Mouse (Mus musculus) megakaryocyte-erythroid progenitor cell, adult 5-6 weeks (primary cell): ENCODE results near the gene Cd164. TPM values are rescaled to one million over a fixed set of nuclear protein-coding genes. Genes with fewer than 3 reads are reported as not detected.

Source experiments
- ATAC-seq: replicated peaks from 2 replicates; pipeline ENCODE4 v1.8.0; 2016; ENCODE audit warnings: mild to moderate bottlenecking, inconsistent platforms; ENCODE audit not compliant: severe bottlenecking, poor library complexity, low FRiP score, low TSS enrichment
- total RNA-seq, 2 experiments: library from RNA; stranded (forward) in 1 of 2; stranded (reverse) in 1 of 2; fragments of 200-1000, 215-1000 nt in 1 of 2; fragments of >200 nt in 1 of 2; fragmentation: Nextera tagmentation in 1 of 2; gene quantifications; 2 replicates each; pipeline ENCODE4 v1.2.3; 2014 to 2017

The Cd164 gene
- total RNA-seq, 2 experiments from 2014 or later, result 96.6 to 100 TPM

DNA sequence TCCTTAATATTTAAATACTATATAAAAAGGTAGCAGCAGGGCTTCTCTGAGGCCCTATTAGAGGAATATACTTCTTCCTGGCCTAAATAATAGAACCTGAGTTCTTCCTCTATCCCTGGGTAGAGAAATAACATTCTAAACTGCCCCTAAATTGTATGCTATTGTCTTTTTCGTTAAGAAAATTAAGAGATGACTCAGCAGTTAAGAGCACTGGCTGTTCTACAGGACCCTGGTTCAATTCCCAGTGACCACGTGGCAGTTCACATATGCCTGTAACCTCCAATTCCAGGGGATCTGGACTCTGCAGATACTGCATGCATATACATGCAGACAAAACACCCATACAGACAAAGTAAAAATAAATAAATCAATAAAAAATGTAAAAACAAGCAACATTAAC, 24.6 kb downstream of the Cd164 start:
- no peak for ATAC-seq

DNA sequence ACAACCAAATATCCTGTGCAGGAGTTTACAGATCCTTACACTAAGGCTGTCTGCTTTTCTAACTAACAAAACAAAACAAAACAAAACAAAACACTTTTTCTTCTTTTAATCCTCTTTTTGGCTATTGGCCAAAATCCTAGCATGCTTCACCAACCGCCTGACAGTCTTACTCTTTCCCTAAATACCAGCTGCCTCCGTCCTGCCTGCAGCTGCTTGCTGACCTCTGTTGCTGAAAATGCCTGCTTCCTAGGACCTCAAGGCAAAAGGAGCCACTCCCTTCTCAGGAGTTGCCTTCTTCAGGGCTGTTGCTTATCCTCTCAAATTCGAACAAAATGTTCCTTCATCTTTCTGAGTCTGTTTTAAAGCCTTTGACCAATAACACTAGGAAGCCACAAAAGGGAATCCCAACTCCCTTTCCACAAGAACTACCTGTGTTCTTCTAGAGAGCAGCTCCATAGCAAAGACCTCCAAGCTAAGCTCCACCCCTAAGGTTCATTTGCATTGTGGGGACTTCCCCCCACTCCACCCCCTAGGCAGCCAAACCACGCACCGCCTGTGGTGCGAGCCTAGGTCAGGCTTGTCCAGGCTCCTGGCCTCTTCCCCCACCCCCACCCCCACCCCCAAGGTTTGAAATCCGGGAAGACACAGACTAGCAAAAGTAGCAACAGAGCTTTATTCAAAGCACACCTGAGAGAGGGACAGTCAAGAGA, 25.4 kb downstream of the Cd164 start:
- peak; percentile 89 for ATAC-seq

DNA sequence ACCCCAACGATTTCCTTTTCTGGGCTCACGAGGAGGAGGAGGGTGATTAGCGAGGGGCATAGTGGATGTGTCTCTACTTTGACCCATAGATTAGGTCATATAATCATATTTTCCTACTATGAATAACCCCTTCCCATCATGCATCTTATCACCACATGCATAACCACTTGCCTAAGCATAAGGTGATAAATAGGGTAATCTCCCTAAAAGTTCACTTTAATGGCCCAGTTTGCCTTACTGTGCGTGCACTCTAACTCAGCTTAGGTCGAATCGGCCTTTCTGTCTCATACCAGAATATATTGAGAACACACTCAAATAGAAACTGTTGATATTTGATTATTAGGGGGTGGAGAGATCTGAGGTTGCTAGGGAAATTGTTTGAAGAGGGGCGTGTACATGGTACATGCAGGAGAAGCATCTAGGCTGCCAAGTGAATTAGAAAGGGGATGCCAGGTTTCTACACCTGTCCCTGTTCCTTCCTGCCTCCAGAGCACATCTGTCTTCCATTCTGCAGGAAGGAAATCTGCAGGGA, 26.1 kb downstream of the Cd164 start:
- no peak for ATAC-seq

DNA sequence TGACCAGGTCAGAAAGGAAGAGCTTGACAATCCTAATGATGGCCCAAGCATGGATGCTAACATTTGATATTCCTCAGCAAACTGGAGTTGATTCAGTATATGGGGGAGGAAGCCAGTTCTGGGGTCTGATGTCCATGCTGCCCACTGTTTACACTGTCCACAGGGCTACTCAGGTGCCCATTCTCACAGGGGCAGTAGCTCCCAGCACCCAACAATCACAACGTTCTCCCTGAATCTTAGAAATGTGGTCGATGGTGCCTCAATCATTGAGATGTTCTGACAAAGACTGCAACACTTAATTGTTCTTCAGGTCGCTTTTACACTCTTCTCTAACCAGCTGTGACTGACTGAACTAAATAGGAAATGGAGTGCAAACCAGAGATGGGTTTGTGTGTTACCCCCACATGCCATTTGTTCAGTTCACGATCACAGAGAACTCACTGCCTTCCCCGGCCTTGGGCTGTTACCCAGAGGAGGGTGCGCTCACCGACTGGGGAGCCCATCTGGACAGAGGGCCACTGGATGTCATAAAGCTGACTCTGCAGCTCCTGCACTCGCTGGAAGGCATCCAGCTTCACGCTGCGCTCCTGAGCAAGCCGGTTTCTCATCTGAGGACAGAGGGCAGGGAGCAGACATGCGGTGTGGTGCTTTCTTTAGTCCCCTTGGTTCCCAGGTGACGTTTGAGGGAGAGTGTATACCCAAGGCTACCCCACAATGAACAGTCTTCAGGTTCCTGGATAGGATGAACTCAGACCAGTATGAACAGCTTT, 27.4 kb downstream of the Cd164 start:
- ATAC-seq, result no peak

DNA sequence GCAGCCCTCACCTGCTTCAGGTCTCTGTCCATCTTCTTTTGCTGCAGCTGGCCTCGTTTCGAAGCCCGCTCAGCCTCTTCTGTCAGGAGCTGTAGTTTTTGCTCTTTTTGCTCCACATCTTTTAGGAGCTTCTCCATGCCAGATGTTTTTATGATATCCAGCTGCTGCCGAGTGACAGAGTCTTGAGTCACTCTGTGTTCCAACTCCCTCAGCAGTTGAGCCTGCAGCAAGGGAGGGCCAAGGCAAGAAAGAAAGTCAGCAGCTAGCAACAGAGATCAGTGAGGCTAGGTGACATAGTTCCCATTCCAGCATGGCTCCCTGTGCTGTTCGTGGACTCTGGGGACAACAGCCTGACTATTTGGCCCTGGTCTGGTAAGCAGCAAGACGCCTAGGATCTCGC, 31.5 kb downstream of the Cd164 start:
- no peak for ATAC-seq

DNA sequence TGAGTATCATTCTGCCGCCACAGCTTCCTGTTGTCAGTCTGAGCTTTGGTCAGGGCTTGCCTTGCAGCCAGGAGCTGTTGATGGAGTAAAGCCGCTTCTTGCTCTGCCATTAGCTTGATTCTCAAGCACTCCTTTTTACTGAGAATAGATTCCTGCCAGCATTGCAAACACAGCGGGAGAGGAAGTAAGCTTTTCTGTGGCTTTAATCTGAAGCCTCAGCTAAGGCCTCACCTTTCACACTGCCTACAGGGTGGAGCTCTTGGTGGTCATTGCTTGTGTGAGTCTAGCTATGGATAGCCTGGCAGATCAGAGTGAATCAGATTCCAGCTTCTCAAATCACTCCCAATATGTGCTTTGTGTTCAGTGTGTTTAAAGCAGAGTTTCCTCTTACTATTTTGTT, 33.1 kb downstream of the Cd164 start:
- ATAC-seq, result no peak

DNA sequence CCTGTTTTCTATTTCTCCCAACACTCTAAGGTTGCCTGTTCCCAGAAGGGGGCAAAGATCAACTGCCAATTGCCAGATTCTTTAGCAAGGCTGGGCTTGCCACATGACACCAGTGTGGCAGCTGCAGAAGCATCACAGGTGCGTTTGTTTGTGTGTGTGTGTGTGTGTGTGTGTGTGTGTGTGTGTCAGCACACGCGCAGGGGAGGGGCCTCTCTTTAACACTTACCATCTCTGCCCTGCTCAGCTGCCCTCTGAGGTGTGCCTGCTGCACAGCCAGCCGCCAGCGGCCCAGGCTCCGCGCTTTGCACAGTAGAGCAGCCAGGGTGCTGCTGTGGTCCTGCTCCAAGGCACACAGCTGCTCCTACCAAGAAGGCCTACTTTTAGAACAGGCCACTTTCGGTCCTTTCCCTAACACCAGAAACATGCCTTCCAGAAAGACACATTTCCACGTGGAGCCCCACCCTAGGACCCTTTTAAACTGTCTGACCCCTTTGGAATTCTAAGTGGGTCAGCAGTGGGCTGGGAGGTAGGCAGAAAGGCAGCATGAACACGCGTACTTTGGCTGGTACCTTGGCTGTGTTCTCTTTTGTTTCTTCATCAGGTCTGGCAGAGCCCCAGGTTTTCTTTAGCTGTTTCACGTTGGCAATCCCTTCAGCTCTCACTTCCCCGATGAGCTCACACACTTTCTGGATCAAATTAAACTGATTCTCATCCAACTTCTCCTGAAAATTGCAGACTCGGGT, 33.8 kb downstream of the Cd164 start:
- no peak for ATAC-seq

DNA sequence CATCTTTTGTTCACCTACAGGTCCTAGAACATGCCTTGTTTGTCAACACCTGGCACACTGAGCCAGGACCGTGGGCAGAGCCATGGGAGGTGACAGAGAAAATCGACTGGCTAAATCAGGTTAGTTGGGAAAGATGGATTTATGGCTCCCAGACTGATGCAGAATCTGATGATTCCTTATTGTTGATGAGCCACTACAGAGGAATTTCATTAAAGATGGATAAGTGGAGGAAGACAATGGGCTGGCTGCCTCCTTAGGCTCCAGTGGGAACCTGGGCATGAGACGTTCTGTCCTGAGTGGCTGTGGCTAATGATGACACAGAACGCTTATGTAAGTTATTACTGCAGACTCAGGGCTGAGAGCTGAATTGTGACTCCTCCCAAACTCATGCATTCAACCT, 34.5 kb downstream of the Cd164 start:
- no peak for ATAC-seq

DNA sequence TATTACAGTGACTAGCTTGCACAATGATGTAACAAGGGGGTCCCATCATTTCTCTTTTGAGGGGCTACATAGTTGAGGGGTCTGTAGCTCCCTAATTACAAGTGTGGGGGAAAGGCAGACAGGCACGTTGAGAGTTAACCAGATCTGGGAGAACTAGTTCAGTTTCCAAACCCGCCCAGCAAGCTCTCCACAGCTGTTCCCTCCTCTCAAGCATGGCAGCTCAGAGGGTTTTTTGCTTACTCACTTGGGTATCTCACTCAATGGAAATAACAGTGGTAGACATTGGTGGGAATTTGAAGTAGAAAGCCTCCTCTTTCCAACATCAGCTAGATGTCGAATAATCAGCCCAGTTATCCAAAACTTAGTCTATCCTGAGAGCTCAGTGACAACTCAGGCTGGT, 35.9 kb downstream of the Cd164 start:
- ATAC-seq, result no peak

DNA sequence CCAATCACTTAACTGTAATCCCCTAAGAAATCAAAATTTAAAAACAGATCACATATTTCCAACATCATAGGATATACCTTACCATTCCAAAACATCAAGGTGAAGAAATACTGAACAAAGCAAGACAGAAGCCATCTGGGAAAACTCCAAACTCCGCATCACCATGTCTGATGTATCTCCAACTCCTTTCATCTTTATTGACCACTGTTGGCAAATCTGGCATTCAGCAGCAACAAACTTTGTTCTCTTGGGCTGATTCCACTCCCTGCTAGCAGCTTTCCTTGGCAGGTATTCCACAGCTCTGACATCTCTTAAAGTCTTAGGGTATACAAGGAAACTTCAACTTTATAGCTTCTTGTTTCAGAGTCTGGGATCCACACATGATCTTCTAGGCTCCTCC, 39.2 kb downstream of the Cd164 start:
- ATAC-seq, result no peak

DNA sequence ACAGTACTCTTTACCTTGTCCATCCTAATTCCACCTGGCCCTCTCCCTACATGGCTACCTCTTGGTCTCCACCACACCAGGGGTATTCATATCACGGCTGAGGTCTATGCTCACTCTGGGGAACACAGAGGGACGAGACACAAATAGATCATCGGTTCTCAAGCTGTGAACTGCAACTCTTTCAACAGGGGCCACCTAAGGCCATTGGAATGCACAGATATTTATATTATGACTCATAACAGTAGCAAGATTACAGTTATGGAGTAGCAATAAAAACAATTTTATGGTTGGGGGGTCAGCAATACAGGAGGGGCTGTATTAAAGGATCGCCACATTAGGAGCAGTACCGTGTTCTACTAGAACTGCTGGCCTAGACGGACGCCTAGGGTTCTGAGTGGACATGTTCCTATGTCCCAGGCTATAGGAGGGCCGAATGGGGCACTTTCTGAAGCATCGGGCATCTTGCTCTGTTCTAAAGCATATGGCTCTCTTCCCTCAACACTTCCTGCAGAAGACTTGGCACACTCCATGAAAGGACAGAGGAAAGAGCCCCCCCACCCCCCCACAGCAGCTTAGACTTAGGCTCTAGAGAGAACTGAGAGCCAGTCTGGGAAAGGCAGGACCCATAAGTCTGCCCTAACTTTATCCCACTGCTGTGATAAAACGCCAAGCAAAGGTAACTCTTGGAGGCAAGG, 42.6 kb downstream of the Cd164 start:
- ATAC-seq, result no peak

DNA sequence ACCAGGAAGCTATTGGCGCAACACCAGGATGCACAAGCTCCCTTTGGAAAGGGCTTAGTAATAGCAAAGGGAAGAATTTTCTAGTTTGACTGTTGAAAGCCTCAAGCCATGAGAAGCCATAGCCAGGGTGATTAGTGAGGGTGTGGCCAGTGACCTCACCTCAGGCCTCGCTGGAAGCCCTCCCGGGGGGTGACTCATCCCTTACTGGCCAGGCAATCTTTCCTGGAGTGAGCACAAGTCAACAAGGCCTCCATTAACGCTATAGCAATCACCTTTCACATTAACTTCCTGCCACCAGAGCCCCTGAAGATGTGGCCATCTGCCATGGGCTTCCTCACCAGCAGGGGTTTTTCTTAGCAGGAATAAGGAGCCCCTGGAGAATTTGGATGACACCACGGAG, 45.9 kb downstream of the Cd164 start:
- no peak for ATAC-seq

DNA sequence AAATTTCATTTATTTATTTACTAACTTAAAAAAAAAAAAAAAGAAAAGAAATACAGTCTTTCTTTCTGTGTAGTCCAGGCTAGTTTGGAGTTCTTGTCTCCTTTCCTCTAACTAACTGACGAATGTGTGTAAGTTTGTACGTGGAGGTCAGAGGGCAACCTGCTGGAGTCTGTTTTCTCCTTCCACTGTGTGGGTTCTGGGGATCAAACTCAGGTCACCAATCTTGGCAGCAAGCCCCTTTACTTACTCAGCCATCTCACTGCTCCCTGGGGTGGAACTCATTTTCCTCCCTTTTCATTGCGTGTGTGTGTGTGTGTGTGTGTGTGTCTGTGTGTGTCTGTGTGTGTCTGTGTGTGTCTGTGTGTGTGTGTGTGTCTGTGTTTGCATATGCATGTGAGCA, 49.1 kb downstream of the Cd164 start:
- no peak for ATAC-seq

DNA sequence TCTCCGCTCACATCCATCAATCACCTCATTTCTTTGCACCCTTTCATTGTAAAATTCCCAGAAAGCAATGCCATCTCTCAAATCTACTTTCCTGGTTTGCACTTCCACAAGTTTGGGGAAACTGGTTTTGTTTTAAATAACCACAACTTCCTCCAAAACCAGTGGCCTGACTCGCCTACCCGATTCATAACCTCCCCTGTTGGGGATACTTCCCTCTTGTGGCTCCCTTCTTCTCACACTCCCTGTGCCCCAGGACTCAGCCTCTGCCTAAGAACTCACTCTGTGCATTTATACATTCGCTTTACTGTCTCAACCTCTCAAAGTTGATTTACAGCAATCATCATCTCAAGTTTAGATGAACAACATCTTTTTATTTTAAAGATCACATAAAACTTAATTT, 51.9 kb downstream of the Cd164 start:
- no peak for ATAC-seq

DNA sequence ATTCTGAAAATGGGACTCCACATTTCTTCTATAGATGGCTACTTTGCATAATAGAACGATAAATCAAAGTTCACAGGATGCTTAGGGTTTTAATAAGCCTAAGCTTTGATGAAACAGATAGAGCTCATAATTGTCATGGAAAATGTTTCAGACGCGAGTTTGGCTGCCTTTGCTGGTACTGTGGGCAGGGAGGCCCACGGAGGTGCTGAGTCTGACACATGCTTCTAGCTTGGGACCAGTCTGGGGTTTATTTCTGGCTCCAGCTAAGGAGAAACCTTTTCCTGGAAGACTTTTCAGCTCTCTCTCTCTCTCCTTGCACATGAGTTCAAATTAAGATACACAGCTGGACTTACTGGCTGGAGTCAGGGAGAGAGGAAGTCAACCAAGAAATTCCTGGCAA, 53.1 kb downstream of the Cd164 start:
- ATAC-seq, result no peak

DNA sequence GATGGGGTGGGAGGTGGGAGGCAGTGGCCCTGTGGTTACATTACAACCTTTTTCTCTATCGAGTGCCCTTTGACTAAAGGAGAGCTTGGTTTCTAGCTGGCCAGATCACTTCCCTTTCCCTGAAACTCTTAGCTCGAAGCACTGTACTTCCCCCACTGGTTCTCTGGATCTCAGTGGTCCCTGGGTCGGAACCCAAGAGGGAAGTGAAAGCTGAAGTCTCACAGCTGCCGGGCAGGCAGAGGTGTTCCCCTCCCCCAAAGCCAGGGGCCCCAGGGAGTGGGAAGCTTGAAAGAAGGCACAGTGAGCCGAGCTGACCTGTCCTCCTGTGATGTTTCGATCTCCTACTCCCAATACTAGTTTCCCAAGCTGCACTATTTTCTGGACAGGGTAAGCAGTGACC, 54.0 kb downstream of the Cd164 start:
- ATAC-seq, result no peak

DNA sequence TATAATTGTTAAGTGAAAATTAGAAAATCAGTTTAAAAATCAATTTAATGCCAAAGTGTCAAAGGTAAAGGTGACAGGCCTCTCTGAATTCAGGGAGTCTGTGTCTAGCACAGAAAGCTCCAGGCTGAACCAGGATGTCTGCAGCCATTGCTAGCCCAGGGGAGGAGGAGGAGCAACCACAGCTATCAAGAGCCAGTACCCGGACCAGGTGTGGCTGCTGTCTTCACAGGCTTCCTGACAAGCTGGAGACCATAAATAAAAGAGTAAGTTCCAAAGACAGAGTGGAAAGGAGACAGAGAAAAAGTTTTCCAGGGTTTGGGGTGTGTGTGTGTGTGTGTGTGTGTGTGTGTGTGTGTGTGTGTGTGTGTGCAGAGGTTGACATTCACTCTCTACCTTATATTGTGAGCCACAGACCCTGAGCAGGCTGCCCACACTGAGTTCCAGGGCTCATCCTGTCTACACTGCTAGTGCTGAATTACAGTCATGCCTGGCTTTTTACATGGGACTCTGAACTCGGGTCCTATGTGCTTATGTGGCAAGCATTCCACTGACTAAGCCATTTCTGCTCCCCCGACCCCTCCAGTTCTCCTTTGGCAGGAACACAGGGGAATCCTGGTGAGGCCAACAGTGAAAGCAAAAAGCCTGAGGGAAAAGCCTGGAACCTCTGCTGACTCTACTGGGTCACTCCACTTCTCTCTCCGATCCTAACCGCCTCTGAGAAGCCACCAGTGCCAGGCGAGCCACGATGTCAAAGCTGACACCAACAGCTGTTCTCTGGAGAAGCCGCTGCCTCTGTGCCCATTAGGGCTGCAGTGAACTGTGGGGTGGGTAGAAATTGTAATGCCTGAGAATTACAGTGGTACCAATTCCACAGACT, 56.5 kb downstream of the Cd164 start:
- ATAC-seq, result no peak

DNA sequence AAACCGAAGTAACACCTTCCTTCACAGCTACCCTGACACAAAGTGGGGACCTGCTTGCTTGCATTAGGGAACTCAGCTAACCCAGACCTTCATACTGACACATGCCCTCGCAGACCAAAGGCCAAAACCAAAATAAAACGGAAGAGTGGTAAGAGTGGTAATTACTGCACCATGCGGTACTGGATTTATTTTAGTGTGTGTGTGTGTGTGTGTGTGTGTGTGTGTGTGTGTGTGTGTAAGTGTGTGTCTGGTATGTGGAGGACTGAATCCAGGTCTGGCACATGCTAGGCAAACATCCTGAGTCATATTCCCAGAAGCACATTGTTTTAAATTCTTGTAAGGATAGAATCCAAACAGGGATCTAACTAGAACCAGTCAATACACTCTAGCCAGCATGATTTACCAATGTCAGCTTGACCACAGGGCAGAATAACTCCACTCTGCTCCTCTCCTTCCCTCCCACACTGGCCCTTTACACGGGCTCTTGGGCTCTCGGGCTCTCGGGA, 57.2 kb downstream of the Cd164 start:
- no peak for ATAC-seq

DNA sequence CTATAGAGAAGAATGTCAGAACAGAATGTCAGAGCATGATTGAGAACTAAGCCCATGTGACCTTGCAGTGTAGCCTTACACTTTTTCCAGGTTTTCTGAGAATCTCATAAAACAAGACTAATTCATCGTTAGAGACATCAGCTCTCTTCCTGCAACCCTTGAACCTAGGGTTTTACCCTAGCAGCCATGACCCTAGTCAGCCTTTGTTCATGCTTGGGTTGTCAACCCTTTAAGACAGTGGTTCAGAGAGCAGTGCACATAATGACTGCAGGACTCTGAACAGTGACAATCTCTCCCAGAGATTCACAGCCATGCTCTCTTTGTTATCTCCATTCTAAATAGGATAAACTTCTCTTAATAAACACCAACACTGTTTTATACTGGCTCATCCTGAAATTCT, 59.3 kb downstream of the Cd164 start:
- no peak for ATAC-seq
